Mouse (Mus musculus) heart, postnatal 14 days (tissue): ENCODE measurements around the gene Nme4. TPM values are rescaled to one million over a fixed set of nuclear protein-coding genes. Genes with fewer than 3 reads are reported as not detected.
"Not testable (repeated sequence)": the region's sequence is repeated elsewhere in the genome, so short reads cannot be mapped to it uniquely, and the experiment has no call there.

Source experiments
- DNase-seq, 2 experiments: peaks; one replicate each; pipeline ENCODE4 v3.0.0; 2021 to 2022
- intact Hi-C: fragments of 180-260 bp; cut with DNase I; formaldehyde crosslinking; loops from one replicate; pipeline ENCODE4 v1.15.1; 2025
- total RNA-seq, 2 experiments: library from RNA; stranded (reverse); gene quantifications; 2 replicates each; pipeline ENCODE4 v1.2.3; 2021

Gene Nme4
- total RNA-seq, 2 experiments from 2014 or later = 3.1 to 3.6 TPM

DNA sequence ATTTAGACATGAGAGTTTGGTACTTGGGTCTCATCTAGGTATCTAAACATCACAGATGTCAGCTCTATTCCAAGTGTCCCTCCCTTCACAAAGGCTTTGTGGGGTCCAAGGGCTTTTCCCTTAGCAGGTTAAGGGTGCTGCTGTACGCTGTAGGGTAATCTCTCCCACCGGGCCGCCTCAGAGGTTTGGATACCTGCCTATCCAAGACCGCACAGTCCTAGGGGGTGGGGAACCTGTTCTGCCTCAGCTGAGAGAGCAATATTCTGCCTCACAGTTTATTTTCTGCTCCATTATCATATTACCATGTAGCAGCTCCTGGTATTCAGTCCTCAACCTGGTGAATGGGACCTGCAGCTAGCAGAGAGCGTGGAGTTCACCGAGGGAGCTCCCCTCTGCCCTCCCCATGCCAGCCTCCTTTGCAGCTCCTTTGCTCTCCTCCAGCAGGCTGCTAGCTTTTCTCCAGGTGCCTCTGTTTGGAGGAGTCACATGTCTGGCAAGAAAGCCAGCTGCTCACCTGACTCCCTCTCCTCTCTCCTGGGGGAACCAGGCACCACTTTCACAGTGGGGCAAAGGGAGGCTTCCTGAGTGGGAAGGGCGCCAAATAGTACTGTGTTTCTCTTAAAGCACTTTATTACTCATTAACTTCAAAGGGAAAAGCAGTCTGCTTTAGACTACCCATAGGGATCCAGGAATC is 19.9 kb upstream of the Nme4 start:
- no peak for DNase-seq
- intact Hi-C loops = no loop called here

DNA sequence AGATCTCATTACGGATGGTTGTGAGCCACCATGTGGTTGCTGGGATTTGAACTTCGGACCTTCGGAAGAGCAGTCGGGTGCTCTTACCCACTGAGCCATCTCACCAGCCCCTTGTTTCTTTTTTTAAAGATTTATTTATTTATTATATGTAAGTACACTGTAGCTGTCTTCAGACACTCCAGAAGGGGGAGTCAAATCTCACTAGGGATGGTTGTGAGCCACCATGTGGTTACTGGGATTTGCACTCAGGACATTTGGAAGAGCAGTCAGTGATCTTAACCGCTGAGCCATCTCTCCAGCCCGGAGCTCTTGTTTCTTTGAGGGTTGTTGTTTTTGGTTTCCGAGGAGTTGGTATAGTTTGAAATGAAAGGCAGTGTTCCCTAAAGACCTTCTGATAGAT is 19.1 kb upstream of the Nme4 start:
- DNase-seq, intact Hi-C loops: not testable (repeated sequence)

DNA sequence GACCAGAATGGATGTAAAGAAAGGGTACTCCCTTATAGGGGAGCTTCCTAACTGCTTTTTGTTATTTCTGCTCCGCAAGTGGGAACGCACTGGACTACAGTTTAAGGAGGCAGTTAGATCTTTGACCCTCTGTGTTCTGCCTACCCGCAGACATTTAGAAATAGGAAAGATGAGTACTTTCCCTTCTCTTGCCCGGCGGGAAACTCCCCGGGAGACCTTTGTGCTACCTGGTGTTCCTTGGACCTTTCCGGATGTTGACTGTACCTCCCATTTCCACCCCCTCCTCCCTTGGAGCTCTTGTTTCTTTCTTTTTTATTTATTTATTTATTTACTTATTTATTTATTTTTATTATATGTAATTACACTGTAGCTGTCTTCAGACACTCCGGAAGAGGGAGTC is 18.7 kb upstream of the Nme4 start:
- DNase-seq = no peak
- intact Hi-C loops = no loop called here

DNA sequence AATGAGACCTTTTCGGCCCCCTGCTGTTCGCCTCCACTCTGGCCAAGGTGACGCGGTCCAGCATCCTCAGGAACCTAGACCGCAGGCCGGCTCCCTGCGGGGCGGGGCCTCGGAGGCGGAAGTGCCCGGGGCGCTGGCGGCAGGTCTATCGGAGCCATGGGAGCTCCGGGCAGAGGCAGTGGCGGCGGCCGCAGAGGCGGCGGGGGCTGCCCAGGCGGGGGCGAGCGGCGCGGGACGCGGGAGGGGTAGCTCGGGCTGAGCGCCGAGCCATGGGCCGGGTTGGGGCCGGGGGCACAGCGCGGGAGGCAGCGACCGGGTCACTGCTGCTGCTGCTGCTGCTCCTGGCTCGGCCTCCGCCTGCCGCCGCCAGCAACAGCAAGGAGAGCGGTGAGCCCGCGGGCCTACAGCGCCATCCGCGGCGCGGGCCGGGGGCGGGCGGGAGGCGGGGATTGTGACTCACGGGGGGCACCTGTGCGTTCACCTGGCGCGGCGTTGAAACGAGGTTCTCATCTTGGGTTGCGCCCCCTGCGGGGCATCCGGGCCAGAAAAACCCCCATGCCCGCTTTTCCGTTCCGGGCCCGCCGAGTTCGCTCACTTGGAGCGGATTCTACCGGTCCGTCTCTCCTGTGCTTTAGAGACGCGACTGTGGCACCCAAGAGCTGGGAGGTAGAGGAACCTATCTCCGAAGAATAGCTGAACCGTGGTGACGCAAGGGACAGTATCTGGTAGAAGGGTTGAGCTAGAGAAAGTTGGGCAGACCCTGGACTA is 18.0 kb upstream of the Nme4 start, which contains the start of gene Tmem8:
TSS of gene Tmem8 (plus strand) at position 119 of the 768 bp plus-strand sequence.
- DNase-seq = peak; percentile 62 to 66
- intact Hi-C loops = no loop called here

DNA sequence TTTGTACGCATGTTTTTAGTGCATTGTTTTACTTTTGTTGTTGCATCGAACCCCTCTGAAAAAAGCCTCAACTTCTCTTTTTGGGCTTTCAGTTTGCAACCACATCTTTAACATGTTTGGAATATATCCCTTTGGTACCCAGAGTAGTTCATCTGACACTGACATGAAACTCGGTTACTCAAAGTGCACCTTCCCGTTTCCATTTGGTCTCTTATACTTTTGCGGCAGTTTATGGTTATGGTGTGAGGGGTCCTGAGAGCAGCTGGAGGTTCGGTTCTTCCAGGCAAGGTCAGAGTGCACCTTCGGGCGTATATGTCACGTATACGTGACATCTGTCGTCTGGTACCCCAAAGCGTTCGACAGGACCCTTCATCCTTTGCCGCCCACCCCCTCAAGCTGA is 17.3 kb upstream of the Nme4 start:
- DNase-seq = no peak
- intact Hi-C loops = no loop called here

DNA sequence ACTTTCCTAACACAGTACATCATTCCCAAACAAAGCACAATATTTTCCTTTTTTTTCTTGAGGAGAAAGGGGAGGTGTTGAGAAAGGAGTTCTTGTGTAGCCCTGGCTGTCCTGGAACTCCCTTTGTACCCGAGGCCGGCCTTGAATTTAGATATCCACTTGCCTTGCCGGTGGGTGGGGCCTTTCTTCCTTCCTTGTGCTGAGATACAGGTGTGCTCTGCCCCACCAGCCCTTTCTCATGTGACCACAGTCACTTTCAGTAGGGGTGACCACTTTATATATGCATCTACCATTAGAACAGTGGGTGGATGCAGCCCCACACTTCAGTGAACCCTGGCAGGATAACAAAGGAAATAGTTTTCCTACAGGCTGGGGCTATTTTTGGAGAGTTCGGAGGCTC is 16.3 kb upstream of the Nme4 start:
- intact Hi-C loops = no loop called here

DNA sequence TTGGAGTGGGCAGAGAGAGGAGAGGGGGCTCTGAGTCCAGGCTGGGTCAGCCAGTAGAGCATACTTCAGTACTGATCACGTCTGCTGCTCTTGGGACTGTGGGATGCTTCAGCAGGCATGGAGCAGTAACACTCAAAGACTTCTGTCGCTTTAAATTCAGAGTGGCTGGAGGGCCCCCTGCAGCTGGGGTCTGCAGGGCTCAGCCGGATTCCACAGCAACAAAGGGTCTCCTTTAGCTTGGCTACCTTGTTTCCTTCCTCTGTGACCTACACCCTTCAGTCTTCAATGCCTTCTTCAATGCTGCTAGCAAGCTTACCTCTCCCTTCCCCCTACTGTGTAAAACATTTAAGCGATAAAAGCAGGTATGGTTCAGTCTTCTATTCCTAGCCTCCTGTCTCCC is 15.6 kb upstream of the Nme4 start:
- DNase-seq = no peak
- intact Hi-C loops = no loop called here

More for the DNA sequence above, 16.3 kb upstream of the Nme4 start:
- no peak for DNase-seq

DNA sequence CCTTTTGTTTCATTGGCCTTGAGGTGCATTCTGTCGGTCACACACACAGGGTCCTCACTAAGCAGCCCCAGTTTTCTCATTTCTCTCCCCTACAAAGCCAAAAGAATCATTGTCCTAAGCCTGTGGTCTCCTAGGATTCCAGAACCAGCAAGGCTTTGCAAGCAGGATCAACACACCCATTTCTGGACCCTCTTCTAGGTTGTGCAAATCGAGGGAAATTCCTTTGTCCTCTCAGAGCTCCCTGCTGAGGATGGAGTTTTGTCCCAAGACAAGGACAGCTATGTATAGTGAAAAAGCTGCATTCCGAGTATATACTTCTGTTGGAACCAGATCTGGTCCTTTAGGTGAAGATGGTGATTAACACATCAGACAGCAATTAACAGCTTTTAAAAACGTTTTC is 14.8 kb upstream of the Nme4 start:
- intact Hi-C loops = no loop called here
- DNase-seq = no peak

DNA sequence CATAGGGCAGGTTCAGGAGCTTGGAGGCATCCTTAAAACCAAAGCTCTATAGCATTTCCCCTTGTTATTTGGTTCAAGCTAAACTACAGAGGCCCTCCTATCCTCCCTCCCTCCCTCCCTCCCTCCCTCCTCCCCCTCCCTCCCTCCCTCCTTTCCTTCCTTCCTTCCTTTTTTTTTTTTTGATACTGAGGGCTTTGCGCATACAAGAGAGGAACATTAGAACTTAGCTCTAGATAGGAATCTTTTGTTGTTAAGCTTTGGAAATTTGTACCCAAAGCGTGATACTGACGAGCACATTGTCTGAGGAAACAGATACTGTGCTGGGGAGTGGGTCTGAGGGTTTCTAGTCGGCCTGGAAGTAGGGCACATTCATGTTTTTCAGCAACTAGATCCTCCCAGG is 10.2 kb upstream of the Nme4 start:
- no peak for DNase-seq
- intact Hi-C loops = no loop called here

DNA sequence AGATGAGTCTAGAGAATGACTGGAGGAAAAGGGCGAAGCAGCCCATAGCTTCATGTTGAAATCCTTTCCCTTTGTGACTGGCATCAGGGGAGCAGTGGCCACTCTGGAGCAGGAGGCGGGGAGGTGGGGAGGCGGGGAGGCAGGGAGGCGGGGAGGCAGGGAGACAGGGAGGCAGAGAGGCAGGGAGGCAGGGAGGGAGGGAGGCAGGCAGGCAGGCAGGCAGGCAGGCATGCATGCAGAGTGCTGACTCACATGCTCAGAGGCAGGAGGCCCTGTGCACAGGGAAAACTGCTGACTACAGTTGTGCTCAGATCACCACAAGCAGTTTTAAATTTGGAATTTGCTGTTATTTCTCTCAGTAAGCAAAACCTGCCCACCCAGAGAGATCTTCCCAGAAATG is 6.1 kb upstream of the Nme4 start:
- no peak for DNase-seq
- intact Hi-C loops = no loop called here

DNA sequence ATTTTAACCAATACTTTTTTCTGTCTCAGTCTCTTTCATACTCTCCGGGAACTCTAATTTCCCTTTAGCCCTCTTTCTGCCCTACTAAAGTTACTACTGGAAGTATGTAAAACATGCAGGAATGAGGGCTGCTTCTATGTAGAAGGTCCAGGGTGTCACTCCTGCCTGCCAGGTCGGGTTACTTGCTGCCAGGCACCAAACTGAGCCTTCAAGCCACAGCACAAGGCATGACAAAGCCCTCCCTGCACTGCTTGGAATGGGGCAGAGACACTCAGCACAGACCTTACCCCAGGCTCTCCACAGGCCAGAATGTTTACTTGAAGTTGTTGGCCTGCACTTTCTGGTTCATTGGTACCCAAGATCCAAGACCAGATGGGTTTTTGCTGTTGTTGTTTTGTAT is 4.8 kb upstream of the Nme4 start:
- intact Hi-C loops = no loop called here
- DNase-seq = no peak

DNA sequence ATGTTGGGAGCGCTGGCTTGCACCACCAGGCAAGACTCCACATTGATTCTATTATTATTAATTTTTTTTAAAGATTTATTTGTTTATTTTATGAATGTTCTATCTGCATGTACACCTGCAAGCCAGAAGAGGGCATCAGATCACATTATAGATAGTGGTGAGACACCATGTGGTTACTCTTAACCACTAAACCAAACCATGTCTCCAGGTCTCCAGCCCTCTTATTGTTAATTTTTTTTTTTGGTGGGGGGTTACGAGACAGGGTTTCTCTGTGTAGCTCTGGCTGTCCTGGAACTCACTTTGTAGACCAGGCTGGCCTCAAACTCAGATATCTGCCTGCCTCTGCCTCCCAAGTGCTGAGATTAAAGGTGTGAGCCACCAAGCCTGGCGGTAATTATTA is 3.9 kb upstream of the Nme4 start:
- intact Hi-C loops, DNase-seq: not testable (repeated sequence)

DNA sequence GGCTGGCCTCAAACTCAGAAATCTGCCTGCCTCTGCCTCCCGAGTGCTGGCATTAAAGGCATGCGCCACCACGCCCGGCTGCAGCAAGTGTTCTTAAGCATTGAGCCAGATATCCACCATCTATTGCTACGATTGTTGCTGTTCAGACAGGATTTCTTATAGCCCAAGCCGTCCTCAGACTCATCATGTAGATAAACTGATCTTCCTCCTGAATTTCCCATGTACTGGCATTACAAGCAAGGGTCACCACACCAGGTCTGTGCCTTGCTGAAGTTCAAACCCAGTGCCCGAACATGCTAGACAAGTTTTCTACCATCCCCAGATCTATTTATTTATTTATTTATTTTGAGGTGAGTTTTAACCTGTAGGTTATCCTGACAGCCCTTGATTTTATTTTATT is 3.1 kb upstream of the Nme4 start:
- DNase-seq = no peak
- intact Hi-C loops = no loop called here

DNA sequence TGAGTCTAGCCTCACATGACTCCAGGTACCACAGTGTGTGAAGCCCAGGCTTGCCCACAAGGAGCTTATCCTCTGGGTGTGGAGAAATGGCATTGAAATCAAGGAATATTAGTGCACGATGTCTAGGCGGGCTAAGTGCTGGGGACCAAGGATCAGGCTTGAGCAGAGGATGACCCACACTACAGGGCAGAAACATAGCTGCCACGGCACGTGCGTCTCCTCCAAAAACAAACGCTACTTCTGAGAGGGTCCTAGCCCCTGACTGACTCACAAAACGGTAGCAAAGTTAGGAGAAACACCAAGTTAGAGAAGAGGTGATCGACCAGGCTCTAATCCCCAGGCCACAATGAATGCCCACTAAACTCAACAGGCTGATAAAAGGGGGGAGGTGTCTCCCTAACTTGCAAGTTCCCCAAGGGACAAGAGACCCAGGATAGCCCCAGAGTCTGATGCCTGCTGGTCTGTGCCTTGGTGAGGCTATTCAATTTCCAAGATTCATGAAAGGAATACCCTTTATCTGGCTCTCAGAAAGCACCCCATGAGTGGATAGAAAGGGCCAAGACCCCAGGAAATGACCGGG is 781 bp downstream of the Nme4 start:
- intact Hi-C loops = loop anchor here (5.0 kb wide), 1 partner anchor 202 kb away; no protein-coding TSS in a partner anchor
- DNase-seq = no peak

DNA sequence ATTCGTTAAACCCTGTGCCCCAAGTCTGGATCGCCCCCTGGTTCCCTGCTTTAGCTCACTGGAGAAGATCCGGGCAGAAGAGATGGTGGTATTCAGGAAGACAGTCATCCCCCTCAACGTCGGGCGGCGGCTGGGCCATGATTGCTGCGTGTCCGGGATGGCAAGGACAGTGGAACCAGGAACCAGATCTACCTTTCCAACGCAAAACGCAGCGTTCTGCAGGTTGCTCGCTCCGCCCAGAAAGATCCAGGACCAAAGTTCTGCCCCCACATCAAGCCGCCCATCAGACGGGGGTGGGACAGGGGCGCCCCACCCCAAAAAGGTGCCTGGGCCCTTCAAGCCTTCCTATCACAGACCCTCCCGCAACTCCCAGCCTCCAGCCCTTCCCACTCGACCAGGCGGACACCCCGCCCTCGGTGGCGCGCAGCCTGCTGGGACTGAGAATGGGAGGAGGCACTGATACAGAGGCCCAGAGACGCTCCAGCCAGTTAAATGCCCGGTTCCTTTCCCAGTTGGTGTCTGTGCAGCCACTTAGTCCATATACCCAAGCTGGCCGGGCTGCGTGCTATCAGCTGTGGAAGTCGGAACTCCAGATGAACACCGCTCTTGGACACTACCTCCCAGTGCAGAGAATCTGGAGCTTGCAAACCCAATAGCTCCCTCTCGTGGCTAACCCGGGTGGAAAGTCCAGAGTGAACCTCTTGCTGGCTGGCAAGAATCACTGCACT is 5.3 kb downstream of the Nme4 start, which contains the start of gene Decr2:
TSS of gene Decr2 (minus strand) at position 433 of the 728 bp plus-strand sequence.
- intact Hi-C loops = loop anchor here (1.0 to 5.0 kb wide), 4 partner anchors 19 to 198 kb away; no protein-coding TSS in a partner anchor
- DNase-seq = peak; percentile 84 to 91

DNA sequence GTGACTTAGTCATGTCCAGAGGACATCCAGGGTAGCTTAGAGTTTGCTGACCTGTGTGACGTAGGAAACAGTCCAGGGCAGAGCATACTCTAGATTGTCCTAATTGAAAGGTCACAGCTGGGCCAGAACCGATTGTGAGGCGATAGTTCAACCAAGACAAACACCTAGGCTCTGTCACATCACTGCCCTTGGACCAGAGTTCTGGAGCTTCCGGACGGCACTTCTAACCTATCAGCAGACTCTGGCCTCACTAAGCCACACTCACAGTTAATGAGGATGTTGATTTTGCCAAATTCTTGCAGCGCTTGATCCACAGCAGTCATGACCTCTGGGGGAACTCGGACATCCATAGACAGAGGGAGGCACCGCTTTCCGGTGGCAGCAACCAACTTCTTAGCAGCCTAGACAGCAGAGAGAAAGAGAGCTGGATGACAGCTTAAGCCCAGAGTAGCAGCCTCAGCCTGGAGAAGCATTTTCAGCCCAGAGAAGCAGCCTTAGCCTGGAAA is 8.3 kb downstream of the Nme4 start:
- intact Hi-C loops = no loop called here
- no peak for DNase-seq

DNA sequence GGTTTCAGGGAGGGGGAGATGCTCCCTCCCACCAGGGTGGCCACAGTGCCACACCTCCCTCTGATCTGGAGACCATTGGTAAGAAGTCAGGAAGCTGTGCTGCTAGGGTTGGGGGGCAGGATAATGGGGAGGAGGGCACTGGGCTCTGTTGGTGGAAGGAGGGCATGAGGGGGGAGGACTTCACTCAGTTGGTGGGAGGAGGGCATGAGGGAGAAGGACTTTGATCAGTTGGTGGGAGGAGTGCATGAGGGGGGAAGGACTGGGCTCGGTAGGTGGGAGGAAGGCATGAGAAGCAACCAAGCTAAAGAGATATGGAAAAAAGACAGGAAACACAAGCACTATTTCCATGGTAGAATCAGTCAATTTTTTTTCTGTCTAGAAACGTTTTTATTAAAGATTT is 14.5 kb downstream of the Nme4 start:
- DNase-seq = no peak
- intact Hi-C loops = no loop called here

DNA sequence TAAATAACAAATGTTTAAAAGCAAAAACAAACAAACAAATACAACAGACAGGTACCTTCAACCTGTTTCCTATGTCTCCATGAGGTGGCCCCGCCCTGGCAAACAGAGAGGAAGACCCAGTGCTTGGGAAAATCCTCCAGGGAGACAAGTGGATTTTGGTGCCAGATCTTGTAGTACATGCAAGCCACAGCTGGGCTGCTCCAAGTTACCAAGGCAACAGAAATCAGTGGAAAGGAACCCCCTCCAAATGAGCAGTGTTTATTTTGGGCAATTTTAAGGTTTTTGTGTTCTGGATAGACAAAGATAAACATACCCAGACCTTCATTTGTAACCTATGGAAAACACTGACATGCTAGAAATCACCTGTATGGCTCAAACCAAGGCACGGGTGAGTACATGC is 16.6 kb downstream of the Nme4 start:
- DNase-seq = no peak
- intact Hi-C loops = no loop called here

DNA sequence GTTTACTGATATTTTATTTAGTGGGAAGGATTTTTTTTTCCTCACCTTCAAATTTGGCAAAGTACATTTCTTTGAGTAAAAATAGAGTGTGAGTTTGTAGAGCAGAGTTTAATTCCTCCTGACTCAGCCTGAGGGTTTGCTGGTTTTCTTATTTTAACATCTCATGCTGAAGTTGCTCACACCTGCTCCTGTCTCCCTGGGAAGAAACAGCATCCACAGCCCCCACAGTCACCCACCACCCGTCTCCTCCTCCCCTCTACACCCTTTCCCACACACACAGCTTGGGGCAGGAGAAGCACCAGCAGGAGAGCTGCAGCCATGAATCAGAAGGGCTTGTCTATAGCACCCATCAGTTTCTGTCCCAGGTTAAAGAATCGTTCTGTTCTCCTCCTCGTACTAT is 20.2 kb downstream of the Nme4 start:
- intact Hi-C loops = no loop called here
- DNase-seq = no peak

DNA sequence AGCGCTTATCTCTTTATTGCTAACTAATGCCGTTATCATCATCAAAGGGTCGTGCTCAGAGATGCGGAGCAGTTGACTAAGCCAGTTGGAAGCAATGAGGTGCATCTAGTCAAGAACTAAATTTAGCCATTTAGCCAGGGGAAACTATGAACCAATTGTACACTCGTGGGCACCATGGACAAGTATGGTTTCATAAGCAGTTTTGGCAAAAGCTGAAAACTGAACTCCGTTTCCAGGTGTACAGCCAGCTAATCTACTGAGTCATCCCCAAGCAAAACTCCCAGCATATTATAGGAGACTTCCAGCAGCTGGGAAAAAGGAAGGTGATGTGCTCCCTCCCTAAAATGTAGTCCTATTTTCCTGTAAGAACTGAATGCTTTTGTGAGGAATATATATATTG is 25.3 kb downstream of the Nme4 start:
- no peak for DNase-seq
- intact Hi-C loops = loop anchor here (2.0 kb wide), 1 partner anchor 19 kb away; no protein-coding TSS in a partner anchor
